Mouse (Mus musculus): ENCODE results near the gene Srgap3. TPM values are rescaled to one million over a fixed set of nuclear protein-coding genes. Genes with fewer than 3 reads are reported as not detected.

The Srgap3 gene
- polyA plus RNA-seq, 1 experiment = 0.71 TPM

DNA sequence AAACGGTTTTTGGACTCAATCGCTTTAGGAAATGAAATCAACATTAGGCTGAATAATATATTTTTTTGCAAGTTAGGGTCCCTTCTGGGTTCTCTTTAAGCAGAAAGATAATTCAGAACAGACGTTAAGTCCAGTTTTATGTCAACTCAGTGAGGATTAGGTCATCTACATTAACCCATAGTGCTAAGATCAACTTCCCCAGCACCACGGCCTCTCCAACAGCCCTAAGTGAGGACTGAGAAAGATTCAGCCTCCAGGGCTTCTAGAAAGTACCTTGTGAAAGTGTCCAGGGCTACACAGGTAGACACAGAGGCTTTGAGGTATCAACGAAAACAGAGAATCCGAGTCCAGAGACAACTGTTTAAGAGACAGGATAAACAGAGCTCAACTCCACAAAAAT is 11.3 kb upstream of the Srgap3 start:
- no peak overlapping the region for H3K4me3 ChIP-seq (ENCODE audit: insufficient read depth, low read depth, low read length)
- H3K27ac ChIP-seq (replicated peaks; ENCODE audit: low read depth, low read length) = no peak overlapping the region
- H3K4me1 ChIP-seq (ENCODE audit: control insufficient read depth, insufficient read depth, insufficient read length, low read length) = no peaks in the 10 kb centered on the region

DNA sequence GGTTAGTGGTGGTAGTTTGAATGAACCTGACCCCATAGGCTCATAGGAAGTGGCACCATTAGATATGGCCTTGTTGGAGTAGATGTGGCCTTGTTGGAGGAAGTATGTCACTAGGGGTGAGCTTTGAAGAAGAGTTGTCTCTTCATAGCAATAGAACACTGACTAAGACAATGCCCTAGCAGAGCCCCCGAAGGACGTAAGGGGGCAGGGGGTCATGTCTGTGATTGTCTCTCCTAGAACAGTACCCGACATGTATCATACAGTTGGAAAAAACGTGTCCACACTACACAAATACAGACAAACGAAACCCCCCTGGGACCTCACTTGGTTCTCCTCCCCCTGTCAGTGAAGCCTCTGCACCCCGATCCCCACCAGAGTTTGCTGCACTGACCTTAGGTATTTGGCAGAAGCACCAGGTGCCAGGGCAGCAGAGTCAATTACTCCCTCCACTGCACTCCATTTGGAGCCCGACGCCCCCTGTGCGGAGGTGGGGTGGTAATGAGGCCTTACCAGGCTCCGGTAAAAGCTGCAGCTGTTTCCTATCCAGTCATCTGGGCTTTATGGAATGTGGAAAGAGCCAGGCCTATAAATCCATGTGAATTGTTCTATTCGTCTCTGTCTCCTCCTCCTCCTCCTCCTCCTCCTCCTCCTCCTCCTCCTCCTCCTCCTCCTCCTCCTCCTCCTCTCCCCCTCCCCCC is 10.7 kb upstream of the Srgap3 start:
- no peak overlapping the region for H3K27ac ChIP-seq (replicated peaks; ENCODE audit: low read depth, low read length)
- no peak overlapping the region for H3K4me3 ChIP-seq (ENCODE audit: insufficient read depth, low read depth, low read length)
- no peaks in the 10 kb centered on the region for H3K4me1 ChIP-seq (ENCODE audit: control insufficient read depth, insufficient read depth, insufficient read length, low read length)

DNA sequence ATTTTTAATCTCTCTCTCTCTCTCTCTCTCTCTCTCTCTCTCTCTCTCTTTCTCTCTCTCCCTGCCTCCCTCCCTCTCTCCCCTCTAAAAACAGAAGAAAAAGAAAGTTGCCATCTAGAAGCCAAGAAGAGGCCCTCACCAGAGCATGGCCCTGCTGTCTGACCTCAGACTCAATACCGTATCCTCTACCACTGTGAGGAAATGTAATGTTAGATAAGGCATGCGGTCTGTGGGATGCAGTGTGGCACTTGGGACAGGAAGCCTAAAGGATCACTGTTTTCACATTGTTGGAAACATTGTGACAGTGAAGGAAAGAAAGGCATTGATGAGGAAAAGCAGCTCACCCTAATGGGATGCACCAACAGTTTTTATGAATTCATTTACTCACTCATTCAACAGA is 8.7 kb upstream of the Srgap3 start:
- no peaks in the 10 kb centered on the region for H3K4me1 ChIP-seq (ENCODE audit: control insufficient read depth, insufficient read depth, insufficient read length, low read length)
- no peak overlapping the region for H3K27ac ChIP-seq (replicated peaks; ENCODE audit: low read depth, low read length)

DNA sequence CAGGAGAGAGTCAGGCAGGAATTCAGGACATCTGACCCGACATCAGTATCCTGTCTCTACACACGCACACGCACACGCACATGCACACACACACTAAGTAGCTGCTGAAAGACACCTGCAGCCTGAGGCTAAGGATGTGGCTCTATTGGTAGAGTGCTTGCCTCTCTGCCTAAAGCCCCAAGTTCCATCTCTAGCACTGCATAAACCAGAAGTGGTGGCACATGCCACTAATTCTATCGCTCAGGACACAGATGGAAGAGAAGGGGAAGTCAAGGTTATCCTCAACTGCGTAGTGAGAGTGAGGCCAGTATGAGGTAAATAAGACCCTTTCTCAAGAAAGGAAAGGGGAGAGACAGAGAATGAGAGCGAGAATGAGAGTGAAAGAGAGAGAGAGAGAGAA is 6.8 kb upstream of the Srgap3 start:
- H3K4me1 ChIP-seq (ENCODE audit: control insufficient read depth, insufficient read depth, insufficient read length, low read length) = no peaks in the 10 kb centered on the region
- H3K27ac ChIP-seq (replicated peaks; ENCODE audit: low read depth, low read length) = no peak overlapping the region
- H3K4me3 ChIP-seq (ENCODE audit: insufficient read depth, low read depth, low read length) = no peak overlapping the region

More for the DNA sequence above, 8.7 kb upstream of the Srgap3 start:
- no peak overlapping the region for H3K4me3 ChIP-seq (ENCODE audit: insufficient read depth, low read depth, low read length)

DNA sequence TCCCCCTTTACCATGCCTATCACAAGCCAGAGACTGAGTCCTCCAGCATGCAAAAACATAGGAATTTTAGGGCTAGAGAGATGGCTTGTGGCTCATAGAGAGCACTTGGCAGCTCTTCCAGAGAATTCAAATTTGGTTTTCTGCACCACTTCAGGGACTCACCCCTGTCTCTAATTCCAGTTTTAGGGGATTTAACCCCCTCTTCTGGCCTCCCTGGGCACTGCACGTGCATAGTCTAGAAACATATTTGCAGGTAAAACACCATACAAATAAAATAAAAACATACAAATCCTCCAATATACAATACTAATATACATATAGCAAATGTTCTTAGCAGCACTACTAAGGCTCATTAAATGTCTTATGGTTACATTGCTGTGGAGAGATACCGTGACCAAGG is 4.2 kb upstream of the Srgap3 start:
- Histone ChIP-seq H3K4me3 (ENCODE audit: insufficient read depth, low read depth, low read length) (no peak overlapping the region), H3K4me1 (ENCODE audit: control insufficient read depth, insufficient read depth, insufficient read length, low read length) (peaks cover 2% of the 10 kb centered on the region; the same call in 1 of the 2 replicates), H3K27ac (replicated peaks; ENCODE audit: low read depth, low read length) (no peak overlapping the region)

DNA sequence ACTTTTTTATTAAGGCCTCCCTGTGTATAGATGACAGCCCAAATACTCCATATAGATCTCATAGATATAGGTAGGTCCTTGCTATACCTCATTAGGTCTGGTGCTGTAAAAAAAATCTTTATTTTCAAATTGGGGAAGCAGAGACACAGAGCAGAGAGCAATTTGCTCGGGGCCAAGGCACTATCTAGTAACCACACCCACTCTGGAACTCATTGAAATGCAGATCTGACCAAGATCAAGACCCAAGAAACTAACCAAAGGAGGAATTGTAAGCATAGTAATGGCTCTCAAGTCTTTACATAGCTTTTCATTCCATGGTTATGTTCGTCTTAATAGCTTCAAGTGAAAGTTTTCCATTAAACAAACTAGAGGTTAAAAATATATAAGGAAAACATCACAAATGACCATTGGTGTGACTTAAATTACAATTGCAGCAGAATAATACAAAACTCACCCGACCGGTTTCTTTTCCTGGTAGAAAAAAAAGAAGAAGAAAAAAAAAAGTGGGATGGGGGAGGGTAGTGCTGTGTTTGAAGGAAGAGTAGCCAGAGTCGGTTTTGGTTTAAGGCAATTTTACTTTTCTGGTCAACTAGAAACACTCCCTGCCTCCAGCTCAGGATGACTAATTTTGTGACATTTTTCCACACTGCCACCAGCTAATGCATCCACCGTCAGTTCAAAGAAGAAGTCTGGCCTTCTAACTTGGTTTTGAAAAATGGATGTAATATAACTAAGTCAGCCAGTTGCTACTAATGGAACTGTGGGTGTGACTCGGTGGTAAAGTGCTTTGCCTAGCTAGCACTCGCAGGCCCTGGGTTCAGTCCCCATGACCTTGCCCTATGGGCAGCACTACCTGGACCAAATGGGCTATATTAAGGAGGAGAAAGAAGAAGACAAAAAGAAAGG is 3.4 kb upstream of the Srgap3 start:
- peaks cover 2% of the 10 kb centered on the region; the same call in 1 of the 2 replicates for H3K4me1 ChIP-seq (ENCODE audit: control insufficient read depth, insufficient read depth, insufficient read length, low read length)
- no peak overlapping the region for H3K4me3 ChIP-seq (ENCODE audit: insufficient read depth, low read depth, low read length)
- no peak overlapping the region for H3K27ac ChIP-seq (replicated peaks; ENCODE audit: low read depth, low read length)

DNA sequence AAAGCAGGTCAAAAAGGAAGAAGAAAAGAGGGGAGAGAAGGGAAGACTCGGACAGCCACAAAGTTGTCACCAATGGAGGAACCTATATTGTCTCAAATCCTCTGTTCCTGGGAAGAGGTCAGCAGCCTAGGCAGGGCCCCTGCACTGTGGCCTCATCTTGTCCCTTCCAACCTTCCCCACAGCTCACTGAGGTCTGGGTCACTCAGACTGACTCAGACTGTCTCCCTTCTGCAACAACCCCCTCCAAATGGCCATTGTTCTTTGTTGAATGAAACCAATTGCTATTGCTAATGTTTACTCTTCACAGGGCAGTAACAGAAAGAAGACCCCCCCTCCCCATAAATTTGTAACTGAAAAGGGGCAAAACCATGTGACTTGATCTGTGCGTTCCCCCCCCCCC is 2.2 kb upstream of the Srgap3 start:
- Histone ChIP-seq H3K4me3 (ENCODE audit: insufficient read depth, low read depth, low read length) (no peak overlapping the region), H3K27ac (replicated peaks; ENCODE audit: low read depth, low read length) (no peak overlapping the region), H3K4me1 (ENCODE audit: control insufficient read depth, insufficient read depth, insufficient read length, low read length) (peaks cover 2% of the 10 kb centered on the region; the same call in 1 of the 2 replicates)

DNA sequence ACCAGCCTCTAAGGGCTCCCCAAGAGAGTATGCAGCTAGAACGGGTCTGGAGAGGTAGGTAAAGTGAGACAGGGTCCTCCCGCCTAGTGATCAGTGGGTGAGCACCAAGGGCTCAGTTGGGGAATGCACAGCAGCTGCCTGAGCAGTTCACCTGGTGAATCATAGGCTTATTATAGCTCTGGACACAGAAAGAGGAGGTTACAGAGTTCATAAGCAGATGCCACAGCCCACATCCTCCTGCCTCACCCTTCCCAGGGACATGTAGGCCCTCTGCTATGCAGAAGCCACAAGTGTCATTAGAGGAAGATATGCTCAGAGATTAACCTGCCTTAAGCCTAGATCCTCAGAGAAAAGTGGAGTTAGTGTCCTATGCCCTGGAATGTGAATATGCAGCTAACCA is 1.4 kb upstream of the Srgap3 start:
- Histone ChIP-seq H3K27ac (replicated peaks; ENCODE audit: low read depth, low read length) (no peak overlapping the region), H3K4me1 (ENCODE audit: control insufficient read depth, insufficient read depth, insufficient read length, low read length) (peaks cover 2% of the 10 kb centered on the region; the same call in 1 of the 2 replicates), H3K4me3 (ENCODE audit: insufficient read depth, low read depth, low read length) (no peak overlapping the region)

DNA sequence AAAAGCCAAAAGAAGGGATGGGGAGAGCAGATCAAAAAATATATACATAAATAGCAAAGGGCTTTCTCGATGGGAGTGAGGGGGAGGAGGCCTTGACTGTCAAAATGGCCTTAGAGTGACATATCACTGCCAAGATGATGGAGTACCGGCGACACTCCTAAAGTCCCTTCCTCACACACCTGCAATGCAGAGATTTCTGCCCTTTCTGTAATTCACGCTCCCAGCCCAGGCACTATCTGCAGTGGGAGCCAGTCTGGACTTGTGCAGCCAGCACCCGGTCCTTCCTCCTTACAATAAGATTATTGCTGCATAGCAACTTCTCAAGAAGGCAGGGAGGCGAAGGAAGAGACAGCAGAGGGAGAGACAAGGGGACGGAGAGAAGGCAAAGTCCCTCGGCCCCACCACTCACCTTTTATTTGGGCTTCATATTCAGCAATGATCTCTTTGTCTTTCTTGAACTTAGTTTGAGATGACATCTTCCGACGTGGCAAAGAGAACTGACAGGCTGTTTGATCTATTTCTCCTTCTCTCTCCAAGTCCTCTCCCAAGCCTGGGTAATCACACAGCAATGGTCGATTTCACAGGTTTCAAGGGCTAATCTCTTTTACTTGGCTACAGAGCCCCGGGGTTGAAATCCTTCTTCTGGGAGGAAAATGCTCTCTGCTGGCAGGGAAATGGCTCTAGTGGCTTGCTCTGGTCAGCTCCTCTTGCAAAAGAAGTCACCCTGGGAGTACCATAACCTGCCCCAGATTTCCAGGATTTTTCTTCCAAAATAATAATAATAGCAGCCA is 850 bp downstream of the Srgap3 start:
- peaks cover 2% of the 10 kb centered on the region; the same call in 1 of the 2 replicates for H3K4me1 ChIP-seq (ENCODE audit: control insufficient read depth, insufficient read depth, insufficient read length, low read length)
- peak overlapping the region; percentile 51 for H3K4me3 ChIP-seq (ENCODE audit: insufficient read depth, low read depth, low read length)
- H3K27ac ChIP-seq (replicated peaks; ENCODE audit: low read depth, low read length) = no peak overlapping the region

DNA sequence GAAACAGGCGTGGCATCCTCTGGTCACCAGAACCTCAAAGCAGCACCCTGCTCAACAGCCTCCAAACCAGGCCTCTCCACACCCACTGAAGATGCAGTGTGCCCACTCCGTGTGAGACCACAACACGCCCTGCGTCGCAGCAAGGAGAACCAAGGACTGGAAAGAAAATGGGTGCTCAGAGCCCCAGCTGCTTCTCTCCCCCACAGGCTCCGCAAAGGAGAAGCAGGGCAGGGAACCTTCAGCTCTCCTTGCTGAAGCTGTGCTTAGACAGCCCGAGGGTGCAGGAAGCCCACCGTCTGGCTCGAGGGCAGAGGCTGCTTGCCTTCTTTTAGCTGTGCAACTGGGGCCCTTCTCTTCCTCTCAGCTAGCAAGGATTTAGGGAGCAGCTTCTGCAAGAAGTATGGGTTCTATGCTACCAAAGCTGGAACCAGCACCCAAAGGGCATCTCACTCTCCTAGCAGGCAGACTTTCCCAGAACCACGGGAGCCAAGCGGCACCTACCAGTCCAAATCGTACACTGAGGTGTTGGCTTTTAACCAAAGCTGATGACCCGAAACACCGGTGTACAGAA is 1.8 kb downstream of the Srgap3 start:
- Histone ChIP-seq H3K4me3 (ENCODE audit: insufficient read depth, low read depth, low read length) (peak overlapping the region; percentile 23; the same call in 1 of the 2 replicates), H3K4me1 (ENCODE audit: control insufficient read depth, insufficient read depth, insufficient read length, low read length) (peaks cover 2% of the 10 kb centered on the region; the same call in 1 of the 2 replicates), H3K27ac (replicated peaks; ENCODE audit: low read depth, low read length) (no peak overlapping the region)

DNA sequence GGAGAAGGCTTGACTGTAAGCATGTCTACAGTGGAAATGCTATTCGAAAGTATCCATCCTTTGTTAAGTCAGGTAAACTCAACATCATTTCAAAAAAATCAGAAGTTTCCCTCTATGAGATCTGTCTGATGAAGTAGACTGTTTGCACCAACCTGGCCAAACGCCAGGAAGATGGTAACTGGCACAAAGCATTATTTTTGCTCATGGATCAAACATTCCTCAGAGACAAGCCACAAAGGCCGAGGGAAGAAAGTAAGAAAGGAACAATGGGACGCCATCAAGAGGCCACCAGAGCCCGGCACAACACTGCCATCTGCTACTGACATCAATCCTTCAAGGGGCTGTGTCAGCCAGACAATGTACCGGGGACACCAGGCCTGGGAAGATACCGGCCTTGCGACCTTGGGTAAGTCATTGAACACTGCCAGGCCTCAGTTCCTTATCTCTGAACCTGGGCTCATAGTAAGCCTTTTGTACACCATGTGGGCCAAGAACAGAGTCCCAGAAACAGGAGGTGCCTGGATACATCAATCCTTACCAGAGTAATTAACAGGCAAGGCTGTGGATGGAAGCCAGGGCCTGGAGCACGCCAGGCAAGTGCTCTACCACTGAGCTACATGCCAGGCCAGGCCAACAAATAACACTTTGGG is 3.3 kb downstream of the Srgap3 start:
- H3K4me3 ChIP-seq (ENCODE audit: insufficient read depth, low read depth, low read length) = no peak overlapping the region
- no peak overlapping the region for H3K27ac ChIP-seq (replicated peaks; ENCODE audit: low read depth, low read length)
- peaks cover 2% of the 10 kb centered on the region; the same call in 1 of the 2 replicates for H3K4me1 ChIP-seq (ENCODE audit: control insufficient read depth, insufficient read depth, insufficient read length, low read length)

DNA sequence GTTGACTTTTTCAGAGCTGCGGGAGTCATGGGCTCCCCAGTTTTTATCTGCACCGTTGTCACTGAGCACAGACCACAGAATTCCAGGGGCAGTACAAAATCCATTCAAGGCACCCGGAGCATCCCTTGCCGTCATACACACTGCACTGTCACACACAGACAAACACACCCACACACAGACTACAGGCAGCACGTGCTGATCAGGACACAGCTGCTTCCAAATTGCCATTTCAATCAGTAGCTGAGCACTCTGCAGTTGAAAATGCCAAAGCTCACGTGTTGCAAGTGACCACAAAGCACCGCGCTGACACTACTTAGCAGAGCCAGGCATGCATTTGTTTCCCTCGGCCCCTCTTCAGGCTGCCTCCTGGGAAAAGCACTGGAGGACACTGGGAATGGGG is 7.8 kb downstream of the Srgap3 start:
- Histone ChIP-seq H3K27ac (replicated peaks; ENCODE audit: low read depth, low read length) (no peak overlapping the region), H3K4me1 (ENCODE audit: control insufficient read depth, insufficient read depth, insufficient read length, low read length) (no peaks in the 10 kb centered on the region), H3K4me3 (ENCODE audit: insufficient read depth, low read depth, low read length) (no peak overlapping the region)

DNA sequence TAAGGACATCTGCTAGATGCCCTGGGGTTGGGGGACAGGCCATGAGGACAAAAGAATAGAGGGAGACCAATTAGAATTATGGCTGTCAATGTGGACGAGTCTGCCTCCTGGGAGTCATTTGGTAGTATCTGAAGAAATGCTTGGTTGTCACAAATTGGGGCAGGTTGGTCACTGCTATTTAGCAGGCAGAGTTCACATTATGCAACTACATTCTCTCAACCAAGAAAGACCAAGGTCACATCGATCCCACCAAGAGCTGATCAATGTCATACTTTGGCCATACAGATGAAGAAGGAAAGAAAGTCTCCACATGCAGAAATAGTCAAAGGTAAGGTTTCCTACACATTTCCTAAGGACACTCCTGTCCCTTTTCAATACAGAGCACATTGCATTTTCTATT is 9.3 kb downstream of the Srgap3 start:
- Histone ChIP-seq H3K27ac (replicated peaks; ENCODE audit: low read depth, low read length) (no peak overlapping the region), H3K4me1 (ENCODE audit: control insufficient read depth, insufficient read depth, insufficient read length, low read length) (no peaks in the 10 kb centered on the region), H3K4me3 (ENCODE audit: insufficient read depth, low read depth, low read length) (no peak overlapping the region)

DNA sequence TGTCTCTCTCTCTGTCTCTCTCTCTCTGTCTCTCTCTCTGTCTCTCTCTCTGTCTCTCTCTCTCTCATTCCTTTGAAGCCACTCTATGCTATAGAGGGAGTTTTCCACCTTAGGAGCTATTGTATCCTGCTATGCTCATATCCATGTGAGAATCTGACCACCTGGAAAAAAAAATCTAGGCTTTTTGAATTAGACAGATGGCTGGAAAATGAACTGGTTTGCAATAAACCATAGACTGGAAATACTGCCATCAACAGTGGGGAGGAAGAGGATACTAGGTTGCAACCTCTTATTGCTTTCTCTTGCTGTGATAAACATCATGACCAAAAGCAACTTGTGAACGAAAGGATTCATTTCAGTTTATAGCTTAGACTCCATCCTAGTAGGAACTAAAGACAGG is 12.6 kb downstream of the Srgap3 start:
- Histone ChIP-seq H3K27ac (replicated peaks; ENCODE audit: low read depth, low read length) (no peak overlapping the region), H3K4me1 (ENCODE audit: control insufficient read depth, insufficient read depth, insufficient read length, low read length) (no peaks in the 10 kb centered on the region), H3K4me3 (ENCODE audit: insufficient read depth, low read depth, low read length) (no peak overlapping the region)
